Mouse (Mus musculus) left cerebral cortex, adult 9 months (tissue): ENCODE results near the gene Camk2b.
"Not testable (repeated sequence)": the region's sequence is repeated elsewhere in the genome, so short reads cannot be mapped to it uniquely, and the experiment has no call there.

Experiments used
- DNase-seq, 2 experiments: peaks; one replicate each; pipeline ENCODE4 v3.0.0; 2022; ENCODE audit warnings: low spot score in 2 of 2

Camk2b gene

GRCm38 (mm10) chr11:5947796-5948195, 118.4 kb downstream of the Camk2b start:
- no peak for DNase-seq

- no peak for DNase-seq
These were observed 121.1 kb downstream of the Camk2b start for GRCm38 (mm10) chr11:5945096-5945495.

GRCm38 (mm10) chr11:5942966-5943365, 123.2 kb downstream of the Camk2b start:
- DNase-seq = no peak

- DNase-seq = not testable (repeated sequence)
These were observed 131.6 kb downstream of the Camk2b start for GRCm38 (mm10) chr11:5934531-5934930.

DNA sequence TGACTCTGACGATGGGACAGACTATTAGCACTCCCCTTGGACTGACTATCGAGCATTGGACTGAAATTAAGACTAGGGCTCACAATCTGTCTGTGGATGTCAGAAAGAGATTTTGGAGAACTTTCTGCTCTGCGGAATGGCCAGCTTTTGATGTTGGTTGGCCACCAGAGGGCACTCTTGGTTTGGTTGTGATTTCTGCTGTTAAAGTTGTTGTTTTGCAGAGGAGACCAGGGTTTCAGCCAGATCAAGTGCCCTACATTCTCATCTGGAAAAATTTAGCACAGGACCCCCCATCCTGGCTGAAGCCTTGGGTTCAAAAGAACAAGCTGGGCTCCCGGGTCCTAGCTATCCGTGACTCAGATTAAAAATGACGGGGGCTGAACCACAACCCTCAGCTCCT, 134.2 kb downstream of the Camk2b start:
- not testable (repeated sequence) for DNase-seq

DNA sequence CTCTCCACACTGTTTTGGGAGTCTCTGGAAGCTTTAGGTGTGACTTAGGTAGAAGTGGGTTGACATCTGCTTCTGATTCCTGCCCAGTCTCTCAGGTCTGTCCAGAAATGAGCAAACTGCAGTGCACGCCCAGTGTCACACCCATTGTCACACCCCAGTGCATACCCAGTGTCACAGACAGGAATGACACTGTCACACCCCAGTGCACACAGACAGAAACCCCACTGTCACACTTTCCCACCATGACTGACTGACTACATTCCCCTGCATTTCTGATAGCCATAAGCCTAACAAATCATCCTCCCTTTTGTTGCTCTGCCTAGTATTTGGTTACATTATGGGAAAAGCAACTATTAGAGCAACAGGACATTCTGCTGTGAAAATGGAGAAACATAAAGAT, 135.6 kb downstream of the Camk2b start:
- DNase-seq = no peak

DNA sequence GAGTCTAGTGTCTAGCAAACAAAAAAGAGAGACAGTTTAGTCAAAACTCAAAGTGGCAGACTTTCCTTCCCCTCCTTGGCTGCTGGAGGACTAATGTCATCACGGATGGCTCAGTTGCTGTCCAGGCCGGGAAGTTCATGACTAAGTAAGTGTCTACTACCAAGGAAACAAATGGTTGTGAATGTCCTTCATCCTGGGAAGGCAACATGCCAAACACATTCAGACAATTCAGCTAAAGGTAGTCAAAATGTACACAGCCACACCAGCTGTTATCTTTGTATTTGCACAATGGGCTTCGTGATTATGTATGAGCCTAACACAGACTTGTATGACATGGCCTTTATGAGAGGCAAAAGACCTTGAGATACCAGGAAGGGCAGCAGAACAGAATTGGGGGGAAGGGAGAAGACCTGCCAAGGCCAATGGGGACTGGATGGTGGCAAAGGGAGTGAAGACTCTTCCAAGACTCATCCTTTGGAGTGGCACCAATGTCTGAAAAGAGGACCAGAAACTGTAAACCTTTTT, 139.4 kb downstream of the Camk2b start:
- DNase-seq = no peak

DNA sequence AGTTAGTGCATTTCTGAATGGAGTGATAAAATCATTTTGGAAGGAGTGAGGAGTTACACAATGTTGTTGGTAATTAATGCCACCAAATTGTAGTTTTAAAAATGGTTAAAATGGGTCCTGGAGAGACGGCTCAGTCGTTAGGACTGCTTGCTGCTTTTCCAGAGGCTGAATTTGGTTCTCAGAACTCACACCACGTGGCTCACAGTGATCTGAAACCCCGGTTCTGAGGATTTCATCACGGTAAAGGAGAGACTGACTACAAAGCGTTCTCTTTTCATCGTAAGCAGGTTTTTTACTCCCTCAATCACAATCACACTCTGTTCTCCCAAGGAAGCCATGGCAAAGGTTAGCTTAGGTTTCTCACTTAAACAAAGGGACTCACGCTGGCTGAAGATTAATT, 141.5 kb downstream of the Camk2b start:
- DNase-seq = no peak

- no peak for DNase-seq
These were observed 145.7 kb downstream of the Camk2b start for GRCm38 (mm10) chr11:5920323-5920960.
